Mouse (Mus musculus) myocyte (in vitro differentiated cells): ENCODE measurements around the gene Zfp804b.

Experiments used
- E2F4 ChIP-seq: IDR thresholded peaks from one replicate; pipeline ENCODE4 v1.6.1; 2011; ENCODE audit warnings: mild to moderate bottlenecking, control low read depth, moderate library complexity; ENCODE audit not compliant: insufficient read depth
- MAX ChIP-seq: IDR thresholded peaks from one replicate; pipeline ENCODE4 v1.6.1; 2011; ENCODE audit warnings: low read depth, mild to moderate bottlenecking, control low read depth
- MYOD1 ChIP-seq, 3 experiments: IDR thresholded peaks; one replicate each; pipeline ENCODE4 v1.6.1; 2011; ENCODE audit warnings: control low read depth in 2 of 3, low read depth in 2 of 3, mild to moderate bottlenecking in 2 of 3, moderate library complexity in 1 of 3; ENCODE audit not compliant: insufficient read length in 2 of 3, control insufficient read depth in 1 of 3
- POLR2A ChIP-seq: IDR thresholded peaks from one replicate; pipeline ENCODE4 v1.6.1; 2011; ENCODE audit warnings: low read depth, mild to moderate bottlenecking, control low read depth, moderate library complexity; ENCODE audit not compliant: insufficient read length
- SRF ChIP-seq: IDR thresholded peaks from one replicate; pipeline ENCODE4 v1.6.1; 2011; ENCODE audit warnings: low read depth; ENCODE audit not compliant: control insufficient read depth, insufficient read length
- TCF12 ChIP-seq: IDR thresholded peaks from one replicate; pipeline ENCODE4 v1.6.1; 2011; ENCODE audit warnings: mild to moderate bottlenecking, control low read depth; ENCODE audit not compliant: poor library complexity, insufficient read depth, severe bottlenecking
- USF1 ChIP-seq: IDR thresholded peaks from one replicate; pipeline ENCODE4 v1.6.1; 2011; ENCODE audit warnings: low read depth, mild to moderate bottlenecking, control low read depth, moderate library complexity

DNA sequence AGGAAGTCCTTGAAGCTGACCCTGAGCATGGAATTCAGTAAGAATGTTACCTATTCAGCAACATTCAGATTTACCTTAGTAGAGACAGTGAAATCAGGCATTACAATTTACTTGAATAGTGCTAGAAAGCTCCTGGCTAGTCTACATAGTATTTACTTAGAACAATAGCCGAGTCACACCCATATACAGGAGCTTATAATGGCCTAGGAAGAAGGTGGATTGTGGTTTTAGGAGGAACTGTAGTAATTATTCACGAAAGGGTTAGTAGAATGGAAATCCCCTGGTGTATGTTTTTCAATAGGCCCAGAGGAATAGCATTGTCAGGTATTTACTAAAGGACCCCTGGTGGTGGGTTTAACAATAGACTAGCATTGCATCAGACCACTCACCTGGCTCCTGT lies 549.2 kb downstream of the Zfp804b start:
- TF ChIP-seq MYOD1 (IDR thresholded peaks at IDR 0.05; ENCODE audit: control insufficient read depth in 1 of 3, insufficient read length in 2 of 3, low read depth in 2 of 3): no peak
- TF ChIP-seq POLR2A: no peak
- TF ChIP-seq USF1: no peak
- TF ChIP-seq MAX: no peak
- no peak for TF ChIP-seq SRF
- no peak for TF ChIP-seq TCF12
- TF ChIP-seq E2F4: no peak
